Mouse (Mus musculus) C2C12 (cell line): Measurements from ENCODE around the gene Insyn1.
A peak's percentile ranks its signal among the peaks of the same experiment; 100 is the strongest.

Experiments used
- CTCF ChIP-seq: IDR thresholded peaks from one replicate; pipeline ENCODE4 v1.5.1; 2011; ENCODE audit not compliant: control insufficient read depth, insufficient read depth, insufficient read length
- FOSL1 ChIP-seq: IDR thresholded peaks from one replicate; pipeline ENCODE4 v1.8.0; 2011; ENCODE audit warnings: mild to moderate bottlenecking, low read length; ENCODE audit not compliant: poor library complexity, insufficient read depth, severe bottlenecking
- MYOD1 ChIP-seq: IDR thresholded peaks from one replicate; pipeline ENCODE4 v1.6.1; 2011; ENCODE audit warnings: low read depth; ENCODE audit not compliant: control insufficient read depth, insufficient read length

DNA sequence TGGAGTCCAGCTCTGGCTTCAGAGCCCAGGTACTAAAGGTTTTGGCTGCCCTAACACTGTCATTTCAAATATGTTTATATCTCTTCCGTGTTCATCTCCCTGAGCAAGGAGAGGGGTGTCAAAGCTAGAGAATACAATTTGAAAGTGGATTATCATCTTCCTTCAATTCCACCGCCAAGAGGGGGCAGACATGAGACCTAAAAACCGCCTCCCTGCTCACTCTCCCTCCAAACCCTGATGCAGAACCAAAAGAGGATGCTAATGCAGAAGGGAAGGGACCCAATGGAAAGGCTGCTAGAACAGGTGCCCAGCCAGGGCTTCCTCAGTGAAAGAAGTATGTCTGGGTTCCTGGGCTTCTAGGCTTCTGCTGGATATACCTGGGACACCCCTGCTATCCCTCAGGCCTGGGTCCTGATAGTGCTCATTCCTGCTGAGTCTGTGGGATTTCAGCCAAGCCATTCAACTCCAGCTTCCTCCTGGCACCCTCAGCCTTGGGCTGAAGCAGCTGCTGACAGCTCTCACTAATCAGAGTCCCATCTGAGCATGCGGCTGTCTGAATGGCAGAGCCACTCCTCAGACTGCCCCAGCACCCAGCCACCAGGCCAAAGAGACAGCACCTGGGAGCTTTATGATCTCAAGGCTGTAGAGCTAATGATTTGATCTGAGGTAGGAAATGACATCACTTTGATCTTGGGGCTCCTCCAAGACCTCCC is 8.2 kb downstream of the Insyn1 start:
- TF ChIP-seq CTCF: no peak
- TF ChIP-seq MYOD1: peak; percentile 50
- TF ChIP-seq FOSL1: no peak
